Mouse (Mus musculus): ENCODE measurements around the gene Olfr1284. TPM values are rescaled to one million over a fixed set of nuclear protein-coding genes. Genes with fewer than 3 reads are reported as not detected.

Olfr1284 gene
- total RNA-seq (2021) = not detected
- long read RNA-seq, experiment 1 = 0 reads
- long read RNA-seq, experiment 2 = 0 reads

- DNase-seq (ENCODE audit: low spot score in 2 of 2) = no peak
These were observed at the start of gene Olfr1284 for GRCm38 (mm10) chr2:111375222-111375621. Olfr1284 (plus strand) TSS chr2:111375522.

GRCm38 (mm10) chr2:111326220-111326619 is 49.1 kb upstream of the Olfr1284 start, which contains the start of gene Olfr1281:
Olfr1281 (plus strand) TSS chr2:111326520.
- no peak for DNase-seq (ENCODE audit: low spot score in 2 of 2)

DNA sequence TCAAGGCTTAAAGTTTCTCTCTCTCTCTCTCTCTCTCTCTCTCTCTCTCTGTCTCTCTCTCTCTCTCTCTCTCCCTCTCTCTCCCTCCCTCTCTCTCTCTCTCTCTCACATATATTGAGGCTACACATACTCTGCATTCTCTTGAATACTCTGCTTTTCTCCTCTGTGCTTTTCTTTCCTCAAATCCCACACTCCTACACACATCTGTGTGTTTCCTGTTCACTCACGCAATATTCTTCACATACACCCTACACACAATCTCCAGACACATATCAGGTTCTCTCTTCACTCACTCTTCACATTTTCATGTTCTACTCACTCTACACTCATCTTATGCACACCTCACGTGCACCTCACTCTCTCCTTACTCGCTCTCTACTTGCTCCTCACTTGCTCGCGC is 41.6 kb upstream of the Olfr1284 start:
- peak in 1 of 2 experiments; percentile 2 for DNase-seq (ENCODE audit: low spot score in 2 of 2)

DNA sequence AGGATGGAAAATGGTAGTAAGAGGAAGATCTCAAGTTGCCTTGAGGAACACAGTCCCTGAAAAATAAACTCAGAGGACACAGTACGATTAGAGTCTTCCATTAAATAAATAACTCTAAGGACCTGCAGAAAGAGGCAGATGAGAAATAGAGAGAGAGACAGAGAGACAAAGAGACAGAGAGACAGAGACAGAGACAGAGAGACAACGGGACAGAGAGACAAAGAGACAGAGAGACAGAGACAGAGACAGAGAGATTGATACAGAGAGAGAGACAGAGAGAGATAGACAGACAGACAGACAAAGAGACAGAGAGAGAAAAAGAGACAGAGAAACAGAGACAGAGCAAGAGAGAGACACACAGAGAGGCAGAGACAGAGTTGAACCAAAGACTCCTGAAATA is 39.3 kb upstream of the Olfr1284 start, which contains the start of gene Olfr1282:
TSS of gene Olfr1282 (minus strand) at position 101 of the 400 bp plus-strand sequence.
- DNase-seq (ENCODE audit: low spot score in 2 of 2) = no peak

DNA sequence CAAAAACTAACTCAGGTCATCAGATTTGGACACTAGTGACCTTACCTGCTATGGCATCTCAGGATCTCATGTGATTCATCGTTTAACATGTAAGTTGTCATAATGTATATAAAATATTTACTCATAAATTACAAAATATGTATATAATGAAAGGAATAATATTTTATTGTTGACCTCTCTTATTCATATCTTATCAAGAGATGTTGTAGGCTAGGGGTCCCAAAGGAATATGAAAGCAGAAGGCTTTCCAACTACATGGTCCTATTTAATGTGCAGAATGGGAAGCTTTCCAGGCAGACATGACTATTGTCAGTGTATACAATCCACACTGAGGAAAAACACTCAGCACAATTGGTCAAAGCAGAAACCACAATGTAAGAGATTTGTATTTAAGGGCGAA is 8.8 kb upstream of the Olfr1284 start, which contains the start of gene Olfr1283:
TSS of gene Olfr1283 (plus strand) at position 301 of the 400 bp plus-strand sequence.
- no peak for DNase-seq (ENCODE audit: low spot score in 2 of 2)

- no peak for DNase-seq (ENCODE audit: low spot score in 2 of 2)
These were observed 47.6 kb downstream of the Olfr1284 start, which contains the start of gene Olfr1286 for GRCm38 (mm10) chr2:111422931-111423330. Olfr1286 (minus strand) TSS chr2:111423115.

Other genes with a start within 250 kb of the Olfr1284 start
- gene Gm15130, start 222.6 kb upstream of the Olfr1284 start, total RNA-seq (2021) = not detected
- gene 4930430A15Rik, start 145.9 kb upstream of the Olfr1284 start, total RNA-seq (2021) = not detected
- gene Olfr1275, start 140.2 kb upstream of the Olfr1284 start, total RNA-seq (2021) = not detected
- not detected for gene Olfr1276, start 121.0 kb upstream of the Olfr1284 start, total RNA-seq (2021)
- gene Olfr1277, start 101.4 kb upstream of the Olfr1284 start, total RNA-seq (2021) = not detected
- not detected for gene Olfr1278, start 85.4 kb upstream of the Olfr1284 start, total RNA-seq (2021)
- gene Olfr1279, start 74.9 kb upstream of the Olfr1284 start, total RNA-seq (2021) = not detected
- gene Olfr1280, start 61.5 kb upstream of the Olfr1284 start, total RNA-seq (2021) = not detected
- gene Olfr1281, start 49.0 kb upstream of the Olfr1284 start, total RNA-seq (2021) = not detected
- not detected for gene Olfr1282, start 39.4 kb upstream of the Olfr1284 start, total RNA-seq (2021)
- gene Olfr1283, start 8.7 kb upstream of the Olfr1284 start, total RNA-seq (2021) = not detected
- gene Olfr1286, start 47.6 kb downstream of the Olfr1284 start, total RNA-seq (2021) = not detected
- not detected for gene Olfr1287, start 73.6 kb downstream of the Olfr1284 start, total RNA-seq (2021)
- gene Olfr1288, start 98.6 kb downstream of the Olfr1284 start, total RNA-seq (2021) = not detected
- not detected for gene Olfr1289, start 105.3 kb downstream of the Olfr1284 start, total RNA-seq (2021)
- gene Olfr1290, start 118.3 kb downstream of the Olfr1284 start, total RNA-seq (2021) = not detected
- not detected for gene Olfr1291-ps1, start 121.7 kb downstream of the Olfr1284 start, total RNA-seq (2021)
- gene Olfr1293-ps, start 149.7 kb downstream of the Olfr1284 start, total RNA-seq (2021) = not detected
- gene Olfr1294, start 164.8 kb downstream of the Olfr1284 start, total RNA-seq (2021) = not detected
- not detected for gene Olfr1295, start 194.2 kb downstream of the Olfr1284 start, total RNA-seq (2021)

All from left cerebral cortex, adult 18-20 months (tissue).